Mouse (Mus musculus): ENCODE measurements at regions not wholly inside any gene's neighbourhood (a gene's known extent, or its start where the extent isn't known, plus 50 kb on each side); places are given as distances from the start of the nearest gene placed in this dataset.

GRCm38 (mm10) chr9:74650036-74650435 lies 211.7 kb upstream of the Onecut1 start:
- no peak for DNase-seq (ENCODE audit: extremely low spot score, low spot score)

- no peak for DNase-seq (ENCODE audit: extremely low spot score, low spot score)
Measured at GRCm38 (mm10) chr9:74655956-74656355, 205.8 kb upstream of the Onecut1 start.

GRCm38 (mm10) chr9:74656392-74656791 lies 205.3 kb upstream of the Onecut1 start:
- DNase-seq (ENCODE audit: extremely low spot score, low spot score): no peak

DNA sequence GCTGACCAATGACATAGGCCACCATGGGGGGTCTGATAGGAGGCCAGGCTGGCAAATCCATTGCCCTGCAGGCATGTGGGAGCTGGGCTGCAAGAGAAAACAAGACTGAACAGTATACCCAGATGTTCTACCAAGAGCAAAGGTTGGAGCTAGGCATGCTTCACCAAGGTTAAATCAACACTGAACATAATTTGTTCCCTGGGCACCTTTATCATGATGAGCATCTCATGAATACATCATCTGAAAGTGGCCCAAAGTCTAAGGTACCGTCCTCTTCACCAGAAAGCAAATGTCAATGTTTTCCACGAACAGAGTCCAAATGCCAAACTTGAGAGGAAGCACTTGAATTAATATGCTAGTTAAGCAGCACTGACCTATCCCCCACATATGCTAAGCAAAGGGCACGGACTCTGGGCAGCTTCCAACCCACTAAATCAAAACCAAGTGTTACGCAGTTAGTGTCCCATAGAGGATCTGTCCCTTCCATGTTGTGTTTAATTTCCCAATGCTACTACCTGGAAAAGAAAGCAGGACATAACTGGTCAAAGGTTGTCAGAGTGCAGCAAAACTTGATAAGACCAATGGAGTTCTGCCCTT lies 190.3 kb upstream of the Onecut1 start:
- DNase-seq (ENCODE audit: extremely low spot score, low spot score): no peak

DNA sequence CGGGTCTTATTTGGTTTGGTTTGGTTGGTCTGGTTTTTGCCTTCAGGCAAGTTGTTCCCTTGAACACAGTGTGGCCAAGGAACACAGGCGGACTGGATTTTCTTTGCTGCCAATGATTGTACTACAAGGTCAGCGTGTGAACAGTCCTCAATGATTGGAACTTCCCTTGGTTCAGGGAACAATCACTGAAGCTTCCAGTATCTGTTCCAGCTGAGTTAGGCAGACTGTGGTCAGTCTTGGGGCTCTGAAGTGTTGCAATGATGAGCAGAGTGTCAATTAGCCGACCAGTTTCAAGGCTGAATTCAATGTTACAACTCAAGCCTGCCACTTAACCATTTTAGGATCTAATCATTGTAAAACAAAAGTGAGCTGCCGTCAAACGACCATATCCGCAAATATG lies 189.5 kb upstream of the Onecut1 start:
- no peak for DNase-seq (ENCODE audit: extremely low spot score, low spot score)

DNA sequence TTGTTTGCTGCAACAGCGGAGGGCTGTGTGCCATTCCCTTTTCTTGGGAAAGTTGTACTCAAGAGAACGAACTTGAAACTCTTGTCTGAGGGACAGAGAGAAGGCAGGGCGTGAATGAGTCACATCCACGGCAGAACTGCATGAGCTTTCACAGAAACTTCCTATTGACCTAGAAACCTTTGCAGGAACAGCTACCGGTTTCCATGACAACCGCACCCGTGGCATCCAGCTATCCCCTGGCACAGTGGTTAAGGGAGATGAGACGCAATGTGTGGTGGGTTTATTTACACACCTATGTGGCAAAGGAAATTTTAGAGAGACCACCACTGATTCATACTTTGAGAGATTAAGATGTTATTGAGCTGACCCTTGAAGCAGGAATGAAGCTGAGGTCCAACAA lies 163.5 kb upstream of the Onecut1 start:
- DNase-seq (ENCODE audit: extremely low spot score, low spot score): no peak

DNA sequence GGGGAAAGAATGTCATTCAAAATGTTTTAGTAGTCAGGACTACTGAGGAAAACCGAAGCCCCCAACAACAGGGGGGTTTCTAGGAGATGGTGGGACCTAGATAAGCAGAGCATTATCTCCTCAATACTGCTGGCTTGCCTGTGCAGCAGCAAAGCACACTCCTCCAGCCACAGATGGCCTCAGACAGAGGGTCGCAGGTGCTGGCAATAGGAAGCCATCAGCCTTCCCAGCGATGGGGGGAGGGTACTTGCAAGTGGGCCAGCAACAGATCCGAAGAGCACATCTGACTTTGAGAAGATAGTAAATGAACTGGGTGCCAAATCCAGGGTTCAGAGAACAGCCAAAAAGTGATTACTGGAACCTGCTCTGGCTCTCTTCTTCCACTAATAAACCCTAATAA lies 156.0 kb upstream of the Onecut1 start:
- no peak for DNase-seq (ENCODE audit: extremely low spot score, low spot score)

- no peak for DNase-seq (ENCODE audit: extremely low spot score, low spot score)
Measured at GRCm38 (mm10) chr9:74707608-74708007, 154.1 kb upstream of the Onecut1 start.

- DNase-seq (ENCODE audit: extremely low spot score, low spot score): no peak
Measured at GRCm38 (mm10) chr9:74711698-74712097, 150.0 kb upstream of the Onecut1 start.

DNA sequence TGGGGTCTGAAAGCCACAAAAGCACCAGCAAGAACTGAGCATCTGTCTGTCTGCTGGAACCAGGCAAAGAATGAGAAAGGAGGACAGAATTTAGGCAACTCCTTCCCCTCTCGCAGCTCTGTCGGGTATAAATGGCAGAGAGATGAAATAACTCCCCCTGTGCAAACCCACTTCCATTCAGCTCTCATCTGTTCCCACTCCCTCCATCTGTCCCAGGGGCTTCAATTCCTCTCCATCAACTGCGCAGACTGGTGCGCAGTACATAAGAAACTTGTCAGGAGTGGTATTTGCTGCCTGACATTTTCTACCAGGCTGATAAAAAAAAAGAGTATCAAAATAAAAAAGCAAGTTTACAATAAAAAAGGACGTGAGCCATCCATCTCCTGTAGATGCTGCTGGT lies 129.3 kb upstream of the Onecut1 start:
- no peak for DNase-seq (ENCODE audit: extremely low spot score, low spot score)

- no peak for DNase-seq (ENCODE audit: extremely low spot score, low spot score)
Measured at GRCm38 (mm10) chr9:74741949-74742348, 119.8 kb upstream of the Onecut1 start.

- no peak for DNase-seq (ENCODE audit: extremely low spot score, low spot score)
Measured at GRCm38 (mm10) chr9:74747886-74748285, 113.8 kb upstream of the Onecut1 start.

DNA sequence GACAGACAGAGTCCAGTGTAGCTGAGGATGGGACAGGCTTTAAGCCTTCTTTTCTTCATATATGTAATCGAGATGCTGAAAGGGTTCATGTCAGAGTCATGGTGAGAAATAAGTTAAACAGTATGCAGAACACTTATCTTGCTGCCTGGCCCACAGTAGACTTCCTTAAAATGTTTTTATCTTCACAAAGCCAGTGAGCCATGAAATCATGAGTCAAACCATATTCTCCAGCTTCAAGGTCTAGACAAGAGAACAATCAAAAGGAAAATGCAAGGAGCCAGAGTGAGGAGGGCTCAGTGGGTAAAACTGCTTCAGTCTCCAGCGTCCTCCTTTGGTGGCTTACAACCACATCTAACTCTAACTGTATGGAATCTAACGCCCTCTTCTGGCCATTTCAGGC lies 103.7 kb upstream of the Onecut1 start:
- DNase-seq (ENCODE audit: extremely low spot score, low spot score): no peak

GRCm38 (mm10) chr9:74758876-74759275 lies 102.8 kb upstream of the Onecut1 start:
- DNase-seq (ENCODE audit: extremely low spot score, low spot score): no peak

DNA sequence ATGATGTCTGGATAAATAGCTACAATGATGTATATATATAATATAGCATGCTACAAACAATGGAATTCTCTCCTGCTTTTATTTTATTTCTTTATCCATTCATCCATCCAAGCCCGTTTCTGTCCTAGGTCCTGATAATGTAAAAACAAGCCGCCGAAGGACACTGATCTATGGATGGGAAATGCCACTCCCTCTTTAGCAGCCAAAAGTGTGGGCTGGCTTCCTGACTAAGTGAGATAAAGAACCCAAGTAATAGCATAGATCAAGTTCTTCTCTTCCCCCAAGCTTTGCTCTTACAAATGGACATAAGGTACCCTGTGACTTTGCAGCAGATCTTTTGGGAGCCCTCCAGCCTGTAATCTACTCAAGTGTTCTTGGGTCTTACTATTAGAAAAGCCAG lies 81.3 kb upstream of the Onecut1 start:
- DNase-seq (ENCODE audit: extremely low spot score, low spot score): no peak

DNA sequence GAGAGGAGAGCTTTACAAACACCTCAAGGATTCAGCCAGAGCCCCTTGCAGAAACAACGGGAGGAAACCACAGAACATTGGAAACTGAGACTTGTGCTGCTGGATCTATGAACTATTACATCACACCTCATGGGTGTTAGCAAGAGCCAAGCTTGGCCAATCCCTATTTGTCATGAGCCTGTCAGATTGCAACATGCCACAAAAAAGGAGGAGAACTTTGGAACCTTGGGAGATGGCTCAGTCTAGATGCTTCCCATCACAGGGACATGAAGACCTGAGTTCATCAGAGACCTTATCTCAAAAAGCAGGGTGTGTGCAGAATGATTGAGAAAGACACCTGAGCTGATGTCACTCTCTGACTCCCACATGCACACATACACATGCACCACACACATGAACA lies 68.3 kb upstream of the Onecut1 start:
- no peak for DNase-seq (ENCODE audit: extremely low spot score, low spot score)

DNA sequence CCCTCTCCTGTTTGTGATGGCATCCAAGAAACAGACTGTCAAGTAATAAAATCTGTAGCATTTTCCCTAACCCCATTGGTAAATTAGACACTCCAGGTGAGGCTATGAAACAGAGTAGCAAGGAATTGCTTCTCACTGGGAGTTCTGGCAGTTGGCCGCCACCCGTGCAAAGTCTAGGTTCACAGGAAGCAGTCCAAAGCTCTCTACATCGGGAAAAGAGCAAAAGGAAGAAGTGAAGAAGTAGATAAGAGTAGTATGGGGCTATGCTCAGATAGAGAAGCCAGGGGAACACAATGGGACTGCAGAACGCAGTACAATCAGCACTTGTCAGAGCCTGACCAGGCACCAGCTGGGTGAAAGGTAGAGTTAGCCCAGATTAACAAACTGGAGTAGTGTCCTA lies 65.7 kb upstream of the Onecut1 start:
- DNase-seq (ENCODE audit: extremely low spot score, low spot score): no peak

- no peak for DNase-seq (ENCODE audit: extremely low spot score, low spot score)
Measured at GRCm38 (mm10) chr9:74797272-74797844, 64.4 kb upstream of the Onecut1 start.

- no peak for DNase-seq (ENCODE audit: extremely low spot score, low spot score)
Measured at GRCm38 (mm10) chr9:74801091-74801490, 60.6 kb upstream of the Onecut1 start.

DNA sequence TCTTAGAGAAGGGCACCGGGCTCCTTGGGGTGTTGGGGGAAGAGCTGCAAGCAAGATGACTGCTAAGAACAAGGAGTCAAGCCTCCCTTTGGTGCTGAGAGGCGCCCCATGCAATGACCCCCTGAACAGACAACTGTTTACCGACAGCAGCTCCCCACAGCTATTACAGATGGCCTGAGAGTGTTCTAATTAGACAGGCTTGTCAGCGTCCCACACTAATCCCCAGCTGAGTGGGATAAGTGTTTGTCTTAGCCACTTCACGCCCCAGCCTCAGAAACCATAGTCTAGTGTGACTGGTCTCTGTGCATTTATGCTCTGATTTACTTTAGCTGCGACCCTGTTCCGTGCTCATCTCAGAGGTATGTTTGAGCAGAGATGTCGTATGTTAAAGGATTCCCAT lies 50.3 kb upstream of the Onecut1 start:
- DNase-seq (ENCODE audit: extremely low spot score, low spot score): no peak

All from neural tube, embryonic 10.5 days (tissue).